Mouse (Mus musculus) E14TG2a.4 (cell line): ENCODE measurements around the gene Prep.

Experiments used
- CTCF ChIP-seq: conservative IDR thresholded peaks from 2 replicates; pipeline ENCODE4 v1.5.1; 2014; ENCODE audit warnings: low read length
- POU5F1 ChIP-seq: IDR thresholded peaks from 2 replicates; pipeline ENCODE4 v1.6.1; 2014; ENCODE audit warnings: low read length, borderline replicate concordance

GRCm38 (mm10) chr10:45060841-45061240 is 6.2 kb upstream of the Prep start:
- TF ChIP-seq CTCF (no peak), POU5F1 (no peak)
